Mouse (Mus musculus) CD4-positive naive resting alpha-beta T cell, adult 57 days (primary cell): ENCODE results near the gene Slc22a21. TPM values are rescaled to one million over a fixed set of nuclear protein-coding genes. Genes with fewer than 3 reads are reported as not detected.

Experiments used
- total RNA-seq: library from RNA; stranded (reverse); gene quantifications from one replicate; pipeline ENCODE4 v1.2.4, GENCODE M21; 2023

Slc22a21 gene
- 0.83 TPM for total RNA-seq

DNA sequence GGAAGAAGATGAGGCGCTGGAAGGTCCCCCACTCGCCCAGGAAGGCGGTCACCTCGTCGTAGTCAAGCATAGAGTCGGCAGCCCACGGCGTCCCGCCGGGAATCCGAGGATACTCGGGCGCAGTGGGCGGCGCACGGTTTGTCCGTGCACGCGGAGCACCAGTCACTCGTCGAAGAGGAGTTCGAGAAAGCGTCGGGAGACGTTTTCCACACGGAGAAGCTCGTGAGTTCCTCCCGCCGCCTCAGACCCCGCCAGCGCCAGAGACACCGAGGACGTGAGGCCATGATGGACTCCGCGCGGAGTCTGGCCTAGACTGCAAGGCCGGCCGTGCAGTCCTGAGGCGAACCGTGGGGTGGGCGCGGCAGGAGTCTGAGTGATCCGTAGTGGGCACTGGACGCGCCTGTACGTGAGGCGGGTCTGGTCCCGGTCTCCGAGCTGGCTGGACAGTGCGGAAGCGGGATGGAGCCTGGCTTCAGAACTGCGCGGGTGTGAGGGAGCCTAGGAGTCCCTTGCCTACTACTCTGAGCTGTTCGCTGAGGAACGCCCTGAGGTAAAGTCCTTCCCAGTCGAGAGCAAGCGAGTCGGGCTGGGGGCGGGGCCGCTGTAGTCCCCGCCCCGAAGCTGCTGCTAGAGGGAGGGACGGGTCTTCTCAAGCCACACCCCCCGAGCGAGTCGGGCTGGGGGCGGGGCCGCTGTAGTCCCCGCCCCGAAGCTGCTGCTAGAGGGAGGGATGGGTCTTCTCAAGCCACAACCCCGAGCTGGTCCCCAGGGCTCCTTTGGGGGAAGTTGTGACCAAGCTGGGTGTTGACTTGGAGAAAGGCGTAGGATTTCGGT is at the start of gene Slc22a21:
TSS of gene Slc22a21 (minus strand) at position 545 of the 834 bp plus-strand sequence.

DNA sequence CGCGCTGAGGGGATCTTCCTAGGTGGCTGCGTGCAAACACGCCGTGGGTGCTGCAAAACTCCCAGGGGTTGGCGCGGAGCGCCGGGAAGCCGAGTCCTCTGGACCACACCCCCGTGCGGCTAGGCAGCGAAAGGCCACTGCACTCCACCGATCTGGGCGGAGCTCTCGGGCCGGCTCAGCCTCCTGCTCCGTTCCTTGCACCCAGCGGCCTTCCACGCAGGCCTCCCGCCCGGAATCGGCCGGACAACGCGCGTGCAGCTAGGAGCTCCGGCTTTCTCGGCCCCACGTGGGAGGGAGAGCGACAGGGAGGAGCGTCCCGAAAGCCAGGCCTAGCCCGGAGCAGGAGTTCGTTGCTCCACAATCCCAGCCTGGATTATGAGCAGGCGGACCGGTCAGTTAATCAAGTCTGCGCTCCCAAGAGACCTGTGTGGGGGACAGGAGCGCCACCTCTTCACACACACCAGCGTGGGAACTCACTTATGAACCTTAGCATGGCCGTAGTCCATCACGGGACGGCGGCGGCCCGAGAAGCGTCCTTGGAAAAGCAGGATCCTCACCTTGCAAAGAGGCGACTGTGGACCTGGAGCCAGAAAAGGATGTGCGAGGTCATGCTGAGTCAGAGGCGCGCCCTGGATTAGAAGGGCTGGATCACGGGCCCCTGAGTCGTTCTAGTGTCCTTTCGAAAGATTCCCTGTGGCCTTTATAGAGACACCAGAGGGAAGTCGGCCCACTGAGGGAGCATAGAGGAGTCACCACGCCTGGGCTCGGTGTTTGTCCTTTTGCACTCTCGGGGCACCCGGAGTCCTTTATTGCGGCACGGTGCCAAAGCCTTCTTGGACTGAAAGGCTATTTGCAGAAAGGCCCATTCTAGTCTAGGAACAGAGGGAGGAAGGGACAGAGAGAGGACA is 48.2 kb upstream of the Slc22a21 start, which contains the start of gene Slc22a4:
TSS of gene Slc22a4 (minus strand) at position 47 of the 908 bp plus-strand sequence.

Other genes with a start within 250 kb of the Slc22a21 start
- gene Irf1, start 210.3 kb downstream of the Slc22a21 start, total RNA-seq: 380 TPM
- gene Gm17334, start 207.1 kb downstream of the Slc22a21 start, total RNA-seq: 0.89 TPM
- 13.7 TPM for gene Gm12216, start 121.1 kb downstream of the Slc22a21 start, total RNA-seq
- 15.2 TPM for gene Slc22a5, start 88.7 kb downstream of the Slc22a21 start, total RNA-seq
- gene Slc22a4, start 47.8 kb upstream of the Slc22a21 start, total RNA-seq: not detected
- 41.4 TPM for gene Pdlim4, start 88.7 kb upstream of the Slc22a21 start, total RNA-seq
- 6.7 TPM for gene P4ha2, start 119.8 kb upstream of the Slc22a21 start, total RNA-seq